Mouse (Mus musculus): ENCODE data around the gene Ascc1.

Ascc1 gene

DNA sequence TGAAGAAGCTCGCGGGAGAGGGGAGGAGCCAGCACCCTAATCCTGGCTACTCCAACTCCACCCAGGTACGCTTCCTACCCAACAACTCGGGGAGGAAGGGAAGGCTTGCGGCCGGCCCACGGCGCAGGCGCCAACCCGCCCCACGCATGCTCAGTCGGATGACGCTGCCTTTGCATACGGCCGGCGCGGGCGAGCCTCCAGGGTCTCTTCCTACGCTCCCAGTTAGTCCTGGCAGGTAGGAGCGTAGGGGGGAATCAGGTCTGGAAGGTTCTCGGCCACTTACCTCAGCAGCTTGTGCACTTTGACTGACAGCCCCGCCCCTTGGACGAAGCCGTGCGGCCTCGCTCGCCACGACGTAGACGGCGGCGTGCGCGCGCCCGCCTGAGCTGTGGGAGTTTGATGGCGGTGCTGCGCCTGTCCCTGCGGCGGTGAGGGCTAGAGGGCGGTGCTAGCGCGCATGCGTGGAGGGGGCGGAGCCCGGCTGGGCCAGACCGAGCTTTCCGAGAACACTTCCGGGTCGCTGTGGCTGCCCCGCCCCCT is at the start of gene Ascc1, which contains the start of gene Anapc16:
Gene Ascc1, plus strand, starts transcription at position 133 of the 540 bp plus-strand sequence.
Gene Anapc16, minus strand, starts transcription at position 463 of the 540 bp plus-strand sequence.
- DNase-seq: peak; percentile 97 to 98

DNA sequence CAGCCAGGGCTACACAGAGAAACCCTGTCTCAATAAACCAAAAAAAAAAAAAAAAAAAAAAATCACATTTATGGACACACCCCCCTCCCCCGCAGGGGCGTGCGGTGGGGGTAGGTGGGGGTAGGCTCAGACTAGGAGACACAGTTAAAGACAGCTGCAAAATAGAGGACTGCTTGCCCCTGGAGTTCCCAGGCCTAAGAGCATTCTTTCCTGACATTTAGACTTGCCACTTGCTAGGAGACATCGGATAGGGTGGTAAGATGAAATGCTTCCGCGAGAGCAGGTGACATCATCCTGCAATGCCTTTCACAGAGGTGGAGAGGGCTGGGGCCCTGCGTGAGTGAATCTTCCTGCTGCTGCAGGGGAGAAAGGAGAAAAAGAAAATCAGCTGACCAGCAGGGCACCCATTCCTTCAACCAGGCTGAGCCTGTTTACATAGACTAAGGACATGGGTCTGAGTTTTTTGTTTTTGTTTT is 49.0 kb upstream of the Ascc1 start:
- DNase-seq: no peak

DNA sequence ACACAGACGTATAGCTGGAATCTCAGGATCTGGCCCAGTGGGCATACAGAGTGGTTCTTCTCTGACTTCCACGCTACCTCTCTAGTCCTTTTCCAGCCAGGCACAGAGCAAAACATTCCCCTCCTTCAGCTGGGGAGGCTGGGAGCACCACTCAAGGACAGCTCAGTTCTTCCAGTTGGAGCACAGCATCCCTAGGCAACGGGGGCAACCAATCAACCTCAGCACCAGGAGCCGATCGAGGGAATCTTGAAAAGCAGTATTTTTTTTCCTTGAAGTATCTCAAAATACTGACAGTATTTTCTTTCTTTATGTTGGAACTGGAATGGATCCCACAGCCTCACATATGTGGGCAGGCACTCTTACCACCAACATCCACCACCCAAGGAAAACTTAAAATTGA is 45.9 kb upstream of the Ascc1 start:
- no peak for DNase-seq

DNA sequence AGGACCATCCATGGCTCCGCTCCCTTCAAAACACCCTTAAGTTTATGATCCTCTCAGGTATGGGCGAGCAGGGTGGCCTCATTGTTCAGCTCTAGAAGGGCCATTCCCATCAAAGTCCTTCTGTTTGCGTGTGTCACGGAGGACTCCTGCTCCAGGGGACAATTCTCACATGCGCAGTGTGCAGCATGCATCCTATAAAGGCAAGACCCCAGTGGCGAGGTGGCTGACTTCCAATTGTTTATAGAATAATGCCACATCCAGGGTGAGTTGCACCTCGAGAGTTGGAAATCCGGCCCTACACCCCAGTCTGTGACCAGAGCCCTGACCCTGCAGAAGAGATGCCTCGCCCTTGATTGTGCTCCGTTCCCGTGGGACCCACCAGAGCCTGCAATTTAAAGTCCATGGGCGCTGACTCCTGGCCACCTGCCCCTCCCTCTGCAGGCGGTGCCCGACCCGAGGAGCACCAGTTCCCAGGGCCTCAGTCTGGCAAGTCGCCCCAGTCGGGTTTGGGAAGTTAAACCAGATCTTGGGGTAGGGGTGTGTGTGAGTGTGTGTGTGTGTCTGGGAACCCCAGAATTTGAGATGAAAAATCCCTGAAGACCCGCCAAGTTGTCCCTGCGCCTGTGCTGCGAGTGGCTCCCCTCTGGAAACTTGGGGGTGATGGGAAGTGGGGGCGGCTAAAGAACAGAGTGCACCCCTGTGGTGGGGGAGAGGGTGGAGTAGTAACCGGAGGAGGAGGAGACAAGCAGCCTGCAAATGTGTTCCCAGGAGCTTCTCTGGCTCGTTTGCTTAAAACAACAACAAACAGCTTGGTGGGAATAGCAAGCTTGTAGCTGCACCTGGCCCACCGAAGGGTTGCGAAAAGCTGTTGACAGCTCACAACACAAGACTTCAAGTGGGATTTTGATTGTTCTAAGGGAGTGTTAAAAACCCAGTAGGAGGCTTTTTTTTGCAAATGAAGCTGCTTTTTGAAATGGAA is 45.1 kb upstream of the Ascc1 start:
- DNase-seq: no peak

DNA sequence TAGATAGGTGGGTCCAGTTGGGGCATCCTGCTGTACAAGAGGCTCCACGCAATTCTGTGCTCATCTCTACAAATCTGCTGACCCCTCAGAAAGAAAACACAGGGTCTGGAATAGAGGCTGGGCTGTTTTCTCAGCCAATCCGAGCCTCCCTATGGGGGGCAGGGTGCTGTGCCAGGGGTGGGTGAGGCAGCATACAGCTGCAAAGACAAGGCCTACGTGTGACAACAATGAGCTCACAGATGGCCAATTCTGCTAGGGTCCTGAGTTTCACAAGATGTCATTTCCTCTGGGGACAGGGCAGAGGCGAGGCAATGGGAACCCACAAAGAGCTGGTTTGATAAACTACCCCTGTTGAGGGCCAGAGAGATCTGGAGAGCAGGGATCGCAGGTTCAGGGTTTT is 44.1 kb upstream of the Ascc1 start:
- DNase-seq: no peak

DNA sequence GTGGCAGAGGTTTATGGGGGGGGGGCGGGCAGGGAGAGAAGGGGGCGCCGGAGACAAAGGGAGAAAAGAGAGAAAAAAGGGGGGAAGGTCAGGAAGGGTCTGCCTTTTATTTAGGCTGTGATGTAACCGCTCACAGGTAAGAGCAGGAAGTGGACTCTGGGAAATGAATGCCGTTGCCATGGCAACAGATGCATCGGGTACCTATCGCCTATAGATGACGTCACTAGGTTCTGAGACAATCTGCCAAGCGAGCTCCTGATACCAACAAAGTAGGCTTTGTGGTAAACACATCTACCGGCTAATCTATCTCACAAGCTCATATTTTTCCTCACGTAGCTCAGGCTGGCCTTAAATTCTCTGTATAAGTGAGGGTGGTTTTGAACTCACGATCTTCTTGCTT is 43.1 kb upstream of the Ascc1 start:
- DNase-seq: no peak

DNA sequence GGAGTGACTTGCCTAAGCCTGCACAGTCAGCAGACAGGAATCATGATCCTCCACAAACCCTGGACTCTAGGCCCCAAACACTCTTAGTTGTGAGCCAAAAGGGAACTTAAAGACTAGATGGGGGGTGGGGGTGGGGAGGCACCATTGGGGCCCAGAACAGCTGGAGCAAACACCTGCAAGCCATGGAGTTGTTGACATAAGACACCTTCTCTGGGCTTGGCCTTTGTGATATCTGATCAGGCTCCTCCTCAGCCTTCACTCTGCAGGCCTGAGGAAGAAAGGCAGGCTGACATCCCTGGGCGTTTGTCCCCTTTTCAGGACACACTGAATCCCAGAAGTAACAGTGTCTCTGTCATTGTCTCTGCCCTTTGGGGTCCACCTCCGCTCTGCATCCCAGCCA is 39.0 kb upstream of the Ascc1 start:
- DNase-seq: no peak

DNA sequence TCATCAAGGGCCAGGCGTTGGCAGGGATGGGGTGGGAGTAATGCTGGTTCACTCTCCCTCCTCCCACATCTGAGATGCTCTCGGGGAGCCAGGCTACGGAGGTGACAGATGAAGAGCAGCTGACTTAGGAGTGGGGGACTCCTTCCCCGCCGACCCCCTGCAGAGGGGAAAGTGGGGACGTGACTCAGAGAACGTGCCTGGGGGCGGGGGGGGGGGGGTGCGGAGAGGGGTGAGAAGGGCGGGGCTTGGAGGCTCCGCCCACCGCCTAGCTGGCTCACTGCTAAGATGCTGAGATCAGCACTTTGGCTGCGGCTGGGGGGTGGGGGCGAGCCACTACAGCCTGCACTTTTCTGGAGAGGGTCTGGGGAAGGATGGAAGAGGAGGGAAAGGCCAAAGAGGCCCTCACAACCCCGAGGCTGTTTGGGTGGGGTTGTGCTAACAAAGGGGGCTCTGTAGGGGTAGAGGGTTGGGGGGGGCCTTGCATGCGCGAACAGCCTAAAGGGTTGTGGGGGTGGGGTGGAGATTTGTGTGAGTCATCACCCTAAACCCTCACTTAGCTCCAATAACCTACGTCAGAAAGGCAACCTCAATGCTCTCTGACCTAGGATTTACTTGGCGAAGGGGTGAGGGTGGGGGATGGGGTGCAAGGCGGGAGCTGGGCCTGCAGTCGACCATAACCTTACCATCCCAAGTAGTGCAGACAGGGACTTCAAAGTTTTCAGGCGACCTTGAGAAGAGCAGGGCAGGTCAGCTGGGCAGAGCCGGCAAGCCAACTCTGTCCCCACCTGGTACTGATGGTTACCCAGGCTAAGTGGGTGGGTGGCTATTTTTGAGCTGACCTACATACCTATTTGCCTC is 37.9 kb upstream of the Ascc1 start:
- DNase-seq: no peak

DNA sequence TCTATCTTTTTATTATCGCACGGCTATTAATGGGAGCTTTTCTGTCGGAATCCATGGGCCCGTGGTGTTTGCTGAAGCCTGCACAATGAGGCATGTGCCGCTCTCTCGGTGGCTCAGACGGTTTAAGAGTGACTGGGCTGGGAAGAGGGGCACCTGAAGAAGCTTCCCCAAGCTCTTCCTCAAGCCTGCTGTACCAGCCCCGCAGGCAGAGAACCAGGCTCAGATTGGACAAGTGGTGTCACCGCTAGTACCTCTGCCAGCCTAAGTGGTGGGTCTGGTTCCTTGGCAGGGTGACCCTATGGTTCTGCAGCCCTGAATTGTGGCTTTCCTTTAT is 37.3 kb upstream of the Ascc1 start:
- DNase-seq: no peak

DNA sequence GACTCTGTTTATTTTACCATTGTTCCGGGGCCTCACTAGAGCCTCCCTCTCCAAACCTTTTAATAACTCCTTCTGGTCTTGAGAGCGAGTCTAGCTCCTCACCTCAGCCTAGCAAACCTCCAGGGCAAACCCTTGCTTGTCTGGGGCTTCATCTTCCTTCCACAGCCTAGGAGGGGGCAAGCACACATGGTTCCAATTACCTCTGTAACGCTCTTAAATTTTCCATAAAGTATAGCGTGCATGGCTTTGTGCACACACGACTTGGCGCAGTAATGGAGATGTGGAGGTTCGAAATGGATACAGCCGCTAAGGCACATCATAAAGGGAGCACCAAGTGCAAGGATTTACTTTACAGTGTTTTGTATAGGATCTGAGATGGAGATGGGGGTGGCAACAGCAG is 36.8 kb upstream of the Ascc1 start:
- no peak for DNase-seq

DNA sequence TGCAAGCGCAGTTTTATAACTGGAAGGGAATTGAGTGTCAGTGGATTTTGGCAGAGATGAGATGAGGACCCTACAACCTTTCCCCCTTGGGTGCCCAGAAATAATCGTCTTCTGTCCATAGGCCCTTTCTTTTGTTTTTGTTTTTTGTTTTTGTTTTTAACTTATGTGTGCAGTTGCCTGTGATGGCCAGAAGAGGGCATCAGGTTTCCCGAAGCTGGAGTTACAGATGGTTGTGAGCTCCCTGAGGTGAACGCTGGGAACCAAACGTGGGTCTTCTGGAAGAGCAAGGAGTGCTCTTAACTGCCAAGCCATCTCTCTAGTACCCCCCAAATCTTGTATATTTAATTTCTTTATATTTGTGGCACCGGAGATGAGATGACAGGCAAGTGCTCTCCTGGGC is 35.9 kb upstream of the Ascc1 start:
- no peak for DNase-seq

DNA sequence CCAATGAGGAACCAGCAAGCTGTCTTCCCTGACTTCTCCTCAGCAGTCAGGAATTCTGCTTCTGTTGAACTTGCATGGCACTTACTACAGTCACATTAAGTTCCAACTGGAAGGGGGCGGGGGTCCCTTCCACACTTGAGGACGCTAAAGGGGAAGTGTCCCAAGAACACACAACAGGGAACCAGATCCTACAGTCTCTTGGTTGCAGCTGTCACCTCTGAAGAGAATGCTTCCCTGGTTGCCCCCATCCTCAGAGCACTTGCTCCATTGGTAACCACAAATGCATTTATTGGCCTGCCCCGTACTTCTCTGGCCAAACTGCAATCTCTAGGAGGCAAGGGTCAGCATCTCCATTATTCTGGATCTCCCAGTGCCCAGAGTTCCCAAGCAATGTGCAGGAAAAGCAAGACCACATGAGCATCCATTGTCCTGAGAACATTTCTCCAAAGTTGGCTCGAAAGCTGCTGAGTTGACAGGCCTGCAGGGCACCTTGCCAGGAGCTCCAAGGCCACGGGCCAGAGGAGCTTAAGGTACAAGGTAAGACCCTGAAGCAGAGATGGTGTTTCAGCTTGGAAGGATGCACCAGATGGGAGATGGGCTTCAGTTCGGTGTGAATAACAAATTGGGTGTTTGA is 35.2 kb upstream of the Ascc1 start:
- DNase-seq: no peak

DNA sequence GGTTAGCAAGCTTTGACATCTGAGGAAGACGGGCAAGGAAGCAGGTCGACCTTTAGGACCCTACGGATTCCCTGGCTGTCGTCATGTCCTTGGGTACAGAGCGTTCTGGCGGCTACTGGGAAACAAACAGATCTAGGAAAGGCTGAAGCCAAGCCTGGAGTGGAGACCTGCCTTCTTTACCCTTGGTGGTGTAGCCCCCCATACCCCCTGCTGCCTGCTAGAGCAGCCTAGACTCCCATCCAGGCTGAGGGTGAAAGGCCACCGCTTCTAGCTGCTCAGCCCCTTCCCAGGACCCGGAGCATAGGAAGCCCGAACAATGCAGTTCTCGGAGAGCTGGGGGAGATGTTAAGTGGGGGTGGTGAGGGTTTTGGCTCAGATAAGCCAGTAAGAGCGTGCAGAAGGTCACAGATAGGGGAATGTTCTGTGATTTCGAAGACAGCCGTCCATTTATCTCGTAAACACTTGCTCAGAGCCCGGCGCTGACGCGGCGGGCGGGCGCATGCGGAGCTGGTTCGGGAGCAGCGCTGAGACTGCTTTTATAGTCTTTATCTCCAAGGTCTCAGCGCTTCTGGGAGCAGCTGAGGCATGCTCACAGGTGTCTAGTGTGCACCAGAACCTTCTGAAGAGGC is 32.7 kb upstream of the Ascc1 start:
- peak; percentile 44 to 48 for DNase-seq

DNA sequence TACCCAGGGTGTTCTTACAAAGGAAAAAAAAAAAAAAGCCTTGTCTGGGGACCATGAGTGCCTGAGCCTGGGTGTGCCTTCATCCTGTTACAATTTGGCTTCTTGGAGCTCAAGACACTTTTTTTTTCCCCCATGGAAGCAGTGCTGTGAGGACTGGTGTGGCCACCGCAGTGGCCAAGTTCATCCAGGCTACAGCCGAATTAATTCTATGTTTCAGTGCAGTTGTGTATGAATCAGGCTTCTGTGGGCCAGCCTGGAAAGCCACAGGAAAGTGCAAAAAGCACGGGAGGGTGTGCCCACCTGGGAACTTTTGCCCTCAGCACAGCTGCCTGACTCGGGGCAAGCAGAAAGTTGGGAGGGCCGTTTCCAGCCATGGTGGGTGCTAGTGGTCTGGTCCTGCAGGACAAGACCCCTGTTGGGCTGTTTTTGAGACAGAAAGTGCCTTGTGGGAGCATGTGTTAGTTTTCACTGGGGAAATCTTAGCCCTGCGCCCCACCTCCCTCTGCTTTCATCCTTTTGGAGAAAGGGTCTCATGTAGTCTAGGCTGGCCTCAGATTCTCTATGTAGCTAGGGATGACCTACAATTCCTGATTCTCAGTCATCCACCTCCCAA is 32.0 kb upstream of the Ascc1 start:
- DNase-seq: no peak

DNA sequence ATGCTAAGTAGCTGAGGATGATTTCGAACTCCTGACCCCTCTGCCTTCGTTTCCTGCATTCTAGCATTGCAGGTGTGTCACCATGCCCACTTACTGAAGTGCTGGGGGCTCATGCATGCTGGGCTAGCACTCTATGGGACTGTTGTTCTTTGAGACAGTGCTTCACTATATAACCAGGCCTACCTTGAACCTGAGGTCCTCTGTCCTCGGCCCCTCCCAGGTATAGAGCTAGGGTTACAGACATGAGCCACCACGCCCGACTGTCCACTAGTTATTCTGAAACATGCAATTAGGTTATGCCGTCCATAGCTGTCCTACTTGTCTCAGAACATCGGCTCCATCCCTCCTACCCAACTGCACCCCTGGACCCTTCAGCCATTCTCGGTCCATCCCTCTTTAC is 30.8 kb upstream of the Ascc1 start:
- no peak for DNase-seq

DNA sequence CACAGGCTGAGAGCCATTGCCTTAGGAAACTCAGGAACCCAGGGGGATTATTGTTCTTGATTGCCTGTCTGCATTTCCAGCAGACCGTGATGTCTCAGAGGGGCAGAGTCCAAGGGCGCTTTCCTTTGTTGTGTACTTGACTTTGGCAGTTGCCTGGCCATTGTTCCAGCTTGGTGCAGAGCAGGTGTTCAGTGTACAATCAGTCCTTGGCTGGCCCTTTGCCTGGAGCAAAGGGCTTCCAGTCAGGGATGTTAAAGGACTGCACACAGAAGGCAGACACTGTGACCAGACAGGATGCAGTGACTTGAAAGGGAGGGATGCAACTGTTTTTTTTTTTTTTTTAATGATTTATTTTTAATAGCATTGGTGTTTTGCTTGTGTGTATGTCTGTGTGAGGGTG is 30.1 kb upstream of the Ascc1 start:
- no peak for DNase-seq

DNA sequence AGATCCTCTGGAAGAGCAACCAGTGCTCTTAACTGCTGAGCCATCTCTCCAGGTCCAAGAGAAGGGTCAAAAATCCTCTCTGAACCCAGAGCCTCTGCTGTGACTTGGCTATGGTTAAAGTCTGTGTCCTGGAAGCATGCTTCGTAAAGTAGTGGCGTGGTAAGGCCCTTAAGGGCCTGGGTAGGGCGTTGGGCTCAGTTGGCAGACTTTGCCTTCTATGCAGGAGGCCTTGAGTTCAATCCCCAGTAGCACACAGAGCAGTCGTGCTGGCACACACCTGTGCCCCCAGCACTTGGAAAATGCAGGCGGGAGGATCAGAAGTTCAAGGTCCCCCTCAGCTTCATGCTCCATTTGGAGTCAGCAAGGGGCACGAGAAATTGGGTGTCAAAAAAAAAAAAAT is 29.6 kb upstream of the Ascc1 start:
- no peak for DNase-seq

DNA sequence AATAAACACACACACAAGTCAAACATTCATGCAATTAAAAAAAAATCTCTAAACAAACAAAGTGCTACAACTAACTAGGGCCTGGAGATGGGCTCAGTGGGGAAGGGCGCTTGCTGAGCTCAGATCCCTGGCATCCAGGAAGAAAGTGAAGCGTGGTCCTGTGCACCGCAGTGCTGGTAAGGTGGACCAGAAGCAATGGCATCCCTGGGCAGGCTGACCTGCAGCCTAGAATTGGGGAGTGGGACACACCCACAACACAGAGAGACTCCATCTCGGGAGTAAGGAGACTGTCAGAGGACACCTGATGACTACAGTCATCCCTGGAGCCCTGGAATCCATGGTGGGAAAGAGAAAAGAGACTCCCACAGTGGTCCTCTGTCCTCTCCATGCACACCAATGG is 29.2 kb upstream of the Ascc1 start:
- no peak for DNase-seq

DNA sequence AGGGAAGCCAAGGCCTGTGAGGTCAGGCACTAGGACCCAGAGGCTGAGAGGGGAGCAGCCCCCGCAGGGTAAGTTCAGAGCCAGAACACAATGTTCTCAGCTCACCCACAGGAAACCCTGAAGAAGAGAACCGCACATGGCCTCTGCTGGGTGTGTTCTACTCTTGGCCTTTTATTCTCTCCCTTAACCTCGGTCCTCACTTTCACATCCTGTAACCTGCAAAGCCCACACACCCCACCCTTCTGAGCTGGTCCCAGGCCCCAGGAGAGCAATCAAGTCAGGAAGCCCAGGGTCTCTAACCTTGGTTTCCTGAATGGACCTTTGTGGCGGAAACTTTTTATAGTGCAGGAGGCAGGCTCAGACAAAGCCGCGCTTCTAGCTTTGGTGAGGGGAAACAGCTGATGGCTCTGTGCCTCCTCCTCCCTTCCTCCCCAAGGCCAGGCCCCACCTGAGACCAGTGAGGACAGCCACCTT is 28.4 kb upstream of the Ascc1 start:
- DNase-seq: peak; percentile 76

DNA sequence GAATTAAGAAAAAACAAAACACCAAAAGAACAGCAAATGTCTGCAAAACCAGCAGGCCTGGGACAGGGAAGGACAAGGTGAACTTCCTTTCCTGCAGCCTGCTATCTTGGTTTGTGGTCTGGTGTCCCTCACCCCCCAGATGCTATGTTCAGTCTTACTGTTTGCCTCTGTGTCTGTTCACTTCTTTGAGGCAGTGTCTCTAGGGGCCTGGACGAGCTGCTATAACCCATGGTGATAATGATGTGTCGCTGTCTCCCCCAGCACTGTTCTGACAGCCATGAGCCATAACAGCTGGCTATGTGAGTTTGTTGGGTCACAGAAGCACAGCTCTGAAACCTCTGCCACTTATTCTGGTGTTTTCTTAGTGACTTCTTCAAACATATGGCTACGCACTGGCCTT is 27.8 kb upstream of the Ascc1 start:
- peak; percentile 41 to 46 for DNase-seq

DNA sequence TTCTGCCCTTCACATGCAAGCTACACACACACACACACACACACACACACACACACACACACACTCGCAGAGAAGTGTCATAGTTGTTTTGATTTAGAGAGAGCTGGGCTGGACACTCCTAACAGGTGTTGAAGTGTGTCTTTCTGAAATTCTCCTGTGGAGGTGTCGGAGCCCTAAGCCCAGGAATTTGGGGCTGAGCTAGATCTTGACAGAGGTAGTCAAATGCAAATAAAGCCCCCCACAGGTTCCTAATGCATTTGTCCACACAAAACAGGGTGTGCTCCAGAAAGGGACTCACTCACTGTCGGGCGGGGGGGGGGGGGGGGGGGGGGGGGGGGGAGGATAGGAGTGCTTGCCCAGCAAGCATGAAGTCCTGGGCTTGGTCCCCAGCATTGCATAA is 25.5 kb upstream of the Ascc1 start:
- DNase-seq: no peak
